Mouse (Mus musculus) lung, embryonic 16.5 days (tissue): ENCODE data around the gene Tgm2. TPM values are rescaled to one million over a fixed set of nuclear protein-coding genes. Genes with fewer than 3 reads are reported as not detected.
A peak's percentile ranks its signal among the peaks of the same experiment; 100 is the strongest.

Experiments used
- ATAC-seq: fragments of 200-750 bp; cut with Nextera tagmentation; 2 replicates; pipeline ENCODE4 v1.8.0; 2017; ENCODE audit warnings: low read depth, mild to moderate bottlenecking, moderate library complexity
- H3K27ac ChIP-seq: fragments of 300-500 bp; sonication (generic); 2 replicates; pipeline ENCODE4 v1.5.1; 2014; ENCODE audit warnings: mild to moderate bottlenecking, control low read depth, low read length
- H3K27me3 ChIP-seq: fragments of 300-500 bp; sonication (generic); 2 replicates; pipeline ENCODE4 v1.6.1; 2014; ENCODE audit warnings: low read depth, low read length, mixed read lengths; ENCODE audit not compliant: control insufficient read depth, insufficient read depth
- H3K36me3 ChIP-seq: fragments of 300-500 bp; sonication (generic); 2 replicates; pipeline ENCODE4 v1.6.1; 2014; ENCODE audit warnings: low read length; ENCODE audit not compliant: control insufficient read depth, insufficient read depth
- H3K4me1 ChIP-seq: fragments of 300-500 bp; sonication (generic); replicated peaks from 2 replicates; pipeline ENCODE4 v1.6.1; 2014; ENCODE audit warnings: low read length, mixed read lengths; ENCODE audit not compliant: control insufficient read depth, insufficient read depth
- H3K4me2 ChIP-seq: fragments of 300-500 bp; sonication (generic); 2 replicates; pipeline ENCODE4 v1.6.1; 2014; ENCODE audit warnings: low read depth, low read length, control low read depth
- H3K4me3 ChIP-seq: fragments of 300-500 bp; sonication (generic); 2 replicates; pipeline ENCODE4 v1.5.1; 2014; ENCODE audit warnings: mild to moderate bottlenecking, low read length, control low read depth
- H3K9ac ChIP-seq: fragments of 300-500 bp; sonication (generic); 2 replicates; pipeline ENCODE4 v1.6.1; 2014; ENCODE audit warnings: low read length, control low read depth
- H3K9me3 ChIP-seq: fragments of 300-500 bp; sonication (generic); 2 replicates; pipeline ENCODE4 v1.6.1; 2016; ENCODE audit warnings: low read length; ENCODE audit not compliant: control insufficient read depth
- WGBS: fragments of 180-500 bp; shearing (Covaris S2); extraction: QIAGEN DNeasy Blood & Tissue Kit; methylation state at CpG from one replicate; pipeline ENCODE4 v1.1.7; 2014; 5-methylcytosine and 5-hydroxymethylcytosine counted together
- polyA plus RNA-seq: library from polyadenylated mRNA; unstranded; fragments of >200 nt; fragmentation: Nextera tagmentation; extraction: Ambion mirVana; gene quantifications from 2 replicates; pipeline ENCODE4 v1.2.1, GENCODE M21; 2015

Gene Tgm2
- polyA plus RNA-seq, 1 experiment from 2014 or later: 75.8 TPM

DNA sequence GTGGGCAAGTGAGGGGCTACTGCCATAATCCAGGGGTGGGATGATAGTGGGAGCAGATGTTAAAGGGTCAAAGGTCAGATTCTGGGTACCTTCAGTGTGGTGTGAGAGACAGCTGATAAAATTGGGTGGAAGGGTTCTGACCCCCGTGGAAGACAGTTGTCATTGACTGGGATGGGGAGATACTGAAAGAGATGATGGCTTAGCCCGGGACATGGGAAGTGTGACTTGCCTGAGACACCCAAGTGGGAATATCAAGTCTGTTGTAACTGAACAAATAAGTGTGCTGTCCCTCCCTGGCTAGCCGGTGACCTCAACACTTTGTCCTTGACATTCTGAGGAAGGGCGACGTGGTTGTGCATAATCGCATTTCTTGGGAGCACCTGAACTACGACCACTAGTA is 23.5 kb upstream of the Tgm2 start:
- Histone ChIP-seq H3K36me3 (no peaks in the 10 kb centered on the region), H3K9ac (no peak overlapping the region), H3K27ac (no peak overlapping the region; the same call in 1 of the 2 replicates), H3K4me3 (no peak overlapping the region), H3K27me3 (no peaks in the 10 kb centered on the region), H3K4me1 (peaks cover 25% of the 10 kb centered on the region), H3K9me3 (no peaks in the 10 kb centered on the region; the same call in 1 of the 2 replicates), H3K4me2 (no peak overlapping the region)
- 0 out of 2 replicates have a peak, but pooled peaks have one; percentile 2 for ATAC-seq
- WGBS: 76% methylated on average over 7 of the region's 7 CpGs

DNA sequence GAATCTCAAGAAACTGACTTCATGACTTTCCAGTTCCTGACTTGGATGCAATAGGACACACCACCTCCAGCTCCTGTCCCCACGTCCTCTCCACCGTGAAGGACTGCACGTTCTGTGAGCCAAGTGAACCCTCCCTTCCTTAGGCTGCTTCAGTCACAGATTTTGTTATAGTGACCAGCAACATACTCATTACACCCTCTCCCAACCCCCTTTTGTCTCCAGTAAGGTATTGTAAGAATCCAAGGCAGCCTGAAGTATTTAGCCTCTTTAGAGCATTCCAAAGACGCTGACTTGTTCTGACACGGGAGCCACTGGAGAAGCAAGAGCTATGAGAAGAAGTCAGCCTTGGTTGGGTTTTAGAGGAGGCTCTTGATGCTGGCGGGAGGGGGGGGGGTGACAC is 23.1 kb upstream of the Tgm2 start:
- H3K9me3 ChIP-seq: no peaks in the 10 kb centered on the region; the same call in 1 of the 2 replicates
- peaks cover 22% of the 10 kb centered on the region for H3K4me1 ChIP-seq
- H3K27me3 ChIP-seq: no peaks in the 10 kb centered on the region
- peak; percentile 54 for ATAC-seq
- H3K4me2 ChIP-seq: no peak overlapping the region
- no peak overlapping the region for H3K9ac ChIP-seq
- H3K27ac ChIP-seq: peak overlapping the region; percentile 18
- no peaks in the 10 kb centered on the region for H3K36me3 ChIP-seq
- 52% methylated on average over 6 of the region's 6 CpGs for WGBS
- no peak overlapping the region for H3K4me3 ChIP-seq

DNA sequence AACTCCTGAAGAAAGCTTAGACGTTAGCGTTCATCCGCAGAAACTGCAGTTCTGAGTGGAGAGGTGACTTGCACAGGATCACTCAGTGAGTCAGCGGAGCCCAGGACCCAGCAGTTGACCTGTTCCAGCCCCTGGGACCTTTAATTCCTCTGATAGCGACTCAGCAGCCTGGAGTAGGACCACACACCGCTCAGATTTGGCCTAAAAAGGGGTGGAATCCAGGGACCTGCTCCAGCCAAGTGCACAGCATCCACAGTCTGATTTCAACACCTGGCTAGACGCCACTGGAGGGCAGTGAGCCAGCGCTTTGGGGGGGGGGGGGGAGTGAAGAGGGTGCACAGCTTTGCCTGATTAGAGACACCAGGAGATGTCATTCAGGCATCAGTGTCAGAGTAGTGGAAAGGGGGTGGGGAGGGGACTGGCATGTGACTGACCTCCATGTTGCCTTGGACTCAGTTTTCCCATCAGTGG is 22.5 kb upstream of the Tgm2 start:
- ATAC-seq: peak; percentile 79
- no peak overlapping the region for H3K4me2 ChIP-seq
- H3K36me3 ChIP-seq: no peaks in the 10 kb centered on the region
- H3K27ac ChIP-seq: peak overlapping the region; percentile 18
- H3K9ac ChIP-seq: no peak overlapping the region
- H3K4me3 ChIP-seq: no peak overlapping the region
- no peaks in the 10 kb centered on the region for H3K27me3 ChIP-seq
- H3K9me3 ChIP-seq: no peaks in the 10 kb centered on the region; the same call in 1 of the 2 replicates
- H3K4me1 ChIP-seq: peaks cover 21% of the 10 kb centered on the region
- WGBS: 28% methylated on average over 8 of the region's 8 CpGs

DNA sequence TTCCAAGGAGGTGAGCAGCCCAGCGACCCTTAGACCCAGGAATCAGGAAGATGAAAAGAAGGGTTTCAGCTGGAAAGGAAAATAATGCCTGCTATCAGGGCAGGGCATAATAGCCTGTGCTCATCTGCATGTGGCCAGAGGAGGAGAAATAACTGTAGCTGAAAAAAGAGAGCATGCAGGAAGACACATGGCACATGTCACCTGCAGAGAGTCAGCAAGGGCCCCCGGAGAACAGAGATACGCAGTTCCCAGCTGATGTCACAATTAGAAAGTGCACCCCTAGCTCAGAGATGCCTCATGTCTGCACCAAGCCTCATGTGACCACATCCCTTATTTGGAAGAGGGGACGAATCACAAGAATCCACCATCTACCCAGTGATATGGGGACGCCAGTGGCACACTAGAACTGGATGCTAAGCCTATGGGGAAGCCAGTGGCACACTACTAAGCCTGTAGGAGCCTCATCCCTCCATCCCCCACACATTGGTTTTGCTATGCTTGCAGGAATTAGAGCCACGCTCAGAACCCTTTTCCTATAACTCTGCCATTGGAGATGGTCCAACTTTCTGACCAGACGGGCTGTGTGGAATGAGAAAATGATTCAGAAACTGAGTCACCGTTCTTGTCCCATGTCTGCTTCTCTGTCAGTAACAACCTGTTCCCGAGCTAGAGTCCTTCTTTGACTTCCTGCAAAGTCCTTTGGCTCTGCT is 21.4 kb upstream of the Tgm2 start:
- ATAC-seq: no peak; the same call in 1 of the 2 replicates
- no peaks in the 10 kb centered on the region for H3K27me3 ChIP-seq
- 52% methylated on average over 9 of the region's 9 CpGs for WGBS
- no peaks in the 10 kb centered on the region for H3K36me3 ChIP-seq
- H3K4me3 ChIP-seq: no peak overlapping the region
- H3K4me2 ChIP-seq: no peak overlapping the region
- H3K4me1 ChIP-seq: peaks cover 21% of the 10 kb centered on the region
- no peak overlapping the region for H3K9ac ChIP-seq
- no peaks in the 10 kb centered on the region; the same call in 1 of the 2 replicates for H3K9me3 ChIP-seq
- H3K27ac ChIP-seq: no peak overlapping the region

DNA sequence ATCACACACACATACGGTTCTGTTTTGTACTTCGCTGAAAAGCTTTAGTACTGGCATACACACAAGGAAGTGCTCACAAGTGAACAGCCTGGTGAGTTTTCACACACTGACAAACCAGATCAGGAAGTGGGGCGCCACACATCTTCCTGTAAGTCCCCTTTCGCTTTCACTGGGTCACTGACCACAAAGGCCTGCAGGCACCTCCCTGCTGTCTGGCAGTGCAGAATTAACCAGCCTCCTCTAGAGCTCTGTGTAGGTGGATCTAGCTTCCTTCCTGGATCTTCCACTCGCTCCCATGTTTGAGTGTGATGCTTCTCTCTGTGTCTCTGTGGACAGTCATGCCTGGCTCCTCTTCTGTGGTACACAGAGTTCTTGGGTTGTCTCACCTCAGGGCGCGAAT is 20.4 kb upstream of the Tgm2 start:
- H3K4me2 ChIP-seq: no peak overlapping the region
- no peak overlapping the region for H3K9ac ChIP-seq
- H3K27me3 ChIP-seq: no peaks in the 10 kb centered on the region
- H3K9me3 ChIP-seq: no peaks in the 10 kb centered on the region
- H3K27ac ChIP-seq: peak overlapping the region; percentile 54
- WGBS: 71% methylated on average over 7 of the region's 7 CpGs
- peaks cover 22% of the 10 kb centered on the region for H3K4me1 ChIP-seq
- no peak overlapping the region for H3K4me3 ChIP-seq
- 0 out of 2 replicates have a peak, but pooled peaks have one; percentile 2 for ATAC-seq
- no peaks in the 10 kb centered on the region for H3K36me3 ChIP-seq

DNA sequence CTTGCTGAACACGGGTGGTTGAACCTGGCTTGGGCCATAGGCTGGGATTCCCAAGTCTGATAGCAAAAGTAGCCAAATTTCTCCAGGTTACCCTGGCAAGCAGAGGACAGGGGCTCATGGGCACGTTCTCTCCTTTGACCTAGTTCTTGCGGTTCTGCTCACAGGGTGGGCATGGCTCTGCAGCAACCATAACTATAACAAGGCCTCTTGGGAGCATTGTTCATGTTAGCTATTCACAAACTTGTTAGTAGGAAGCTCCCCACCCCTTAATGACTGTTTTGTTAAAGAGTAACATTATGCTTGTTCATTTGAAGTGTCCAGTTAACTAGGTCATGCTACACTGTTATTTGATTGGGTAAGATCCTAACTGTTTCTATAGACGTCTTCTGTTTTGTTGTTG is 19.5 kb upstream of the Tgm2 start:
- Histone ChIP-seq H3K4me3 (no peak overlapping the region), H3K4me2 (no peak overlapping the region), H3K27ac (no peak overlapping the region), H3K9me3 (no peaks in the 10 kb centered on the region), H3K27me3 (no peaks in the 10 kb centered on the region), H3K9ac (no peak overlapping the region), H3K36me3 (no peaks in the 10 kb centered on the region), H3K4me1 (peaks cover 23% of the 10 kb centered on the region)
- 82% methylated on average over 4 of the region's 4 CpGs for WGBS
- no peak for ATAC-seq

DNA sequence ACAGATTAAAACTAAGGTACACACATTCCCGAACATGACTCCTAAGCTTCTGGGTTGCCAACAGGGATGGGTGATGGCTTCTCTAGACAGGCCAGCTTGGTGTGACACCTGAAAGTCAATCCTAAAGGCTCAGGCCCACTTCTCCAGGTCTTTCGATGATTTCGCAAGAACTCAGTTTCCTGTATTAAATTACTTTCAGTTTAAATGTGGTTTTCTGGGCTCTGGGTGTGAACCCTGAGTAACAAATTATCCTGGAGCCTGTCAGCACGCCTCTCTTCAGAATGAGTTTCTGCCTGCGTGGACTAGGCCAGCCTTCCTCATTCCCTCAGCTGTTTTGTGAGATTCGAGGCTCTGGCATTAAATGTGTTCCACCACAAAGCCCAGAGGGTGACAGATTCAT is 16.8 kb upstream of the Tgm2 start:
- Histone ChIP-seq H3K36me3 (no peaks in the 10 kb centered on the region), H3K9me3 (no peaks in the 10 kb centered on the region), H3K4me1 (peaks cover 20% of the 10 kb centered on the region), H3K4me2 (no peak overlapping the region), H3K27me3 (no peaks in the 10 kb centered on the region), H3K27ac (no peak overlapping the region), H3K9ac (no peak overlapping the region), H3K4me3 (no peak overlapping the region)
- no peak for ATAC-seq
- WGBS: 62% methylated on average over 6 of the region's 6 CpGs

DNA sequence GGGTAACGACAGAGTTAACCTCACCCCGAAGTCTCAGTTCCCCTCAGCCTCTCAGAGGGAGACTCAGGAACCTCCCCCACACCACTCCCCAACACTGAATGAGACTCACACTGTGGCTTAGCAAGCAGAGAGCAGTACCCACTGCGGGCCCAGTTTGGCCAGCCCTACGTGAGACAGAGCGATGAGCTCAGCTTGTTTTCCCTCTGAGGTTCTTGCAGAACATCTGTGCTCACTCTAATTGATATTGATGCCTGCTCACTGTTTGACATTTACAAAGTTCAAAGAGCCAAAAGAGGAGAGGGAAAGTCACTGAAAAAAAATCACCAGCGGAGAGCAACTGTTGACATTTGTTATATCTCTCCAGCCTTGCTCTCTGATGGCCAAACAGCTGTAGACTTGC is 15.5 kb upstream of the Tgm2 start:
- no peaks in the 10 kb centered on the region for H3K9me3 ChIP-seq
- H3K9ac ChIP-seq: no peak overlapping the region
- peak overlapping the region; percentile 52; the same call in 1 of the 2 replicates for H3K27ac ChIP-seq
- no peaks in the 10 kb centered on the region for H3K27me3 ChIP-seq
- H3K36me3 ChIP-seq: no peaks in the 10 kb centered on the region
- peaks cover 13% of the 10 kb centered on the region for H3K4me1 ChIP-seq
- no peak overlapping the region for H3K4me3 ChIP-seq
- no peak overlapping the region for H3K4me2 ChIP-seq
- peak; percentile 59 for ATAC-seq
- WGBS: 67% methylated on average over 6 of the region's 6 CpGs

DNA sequence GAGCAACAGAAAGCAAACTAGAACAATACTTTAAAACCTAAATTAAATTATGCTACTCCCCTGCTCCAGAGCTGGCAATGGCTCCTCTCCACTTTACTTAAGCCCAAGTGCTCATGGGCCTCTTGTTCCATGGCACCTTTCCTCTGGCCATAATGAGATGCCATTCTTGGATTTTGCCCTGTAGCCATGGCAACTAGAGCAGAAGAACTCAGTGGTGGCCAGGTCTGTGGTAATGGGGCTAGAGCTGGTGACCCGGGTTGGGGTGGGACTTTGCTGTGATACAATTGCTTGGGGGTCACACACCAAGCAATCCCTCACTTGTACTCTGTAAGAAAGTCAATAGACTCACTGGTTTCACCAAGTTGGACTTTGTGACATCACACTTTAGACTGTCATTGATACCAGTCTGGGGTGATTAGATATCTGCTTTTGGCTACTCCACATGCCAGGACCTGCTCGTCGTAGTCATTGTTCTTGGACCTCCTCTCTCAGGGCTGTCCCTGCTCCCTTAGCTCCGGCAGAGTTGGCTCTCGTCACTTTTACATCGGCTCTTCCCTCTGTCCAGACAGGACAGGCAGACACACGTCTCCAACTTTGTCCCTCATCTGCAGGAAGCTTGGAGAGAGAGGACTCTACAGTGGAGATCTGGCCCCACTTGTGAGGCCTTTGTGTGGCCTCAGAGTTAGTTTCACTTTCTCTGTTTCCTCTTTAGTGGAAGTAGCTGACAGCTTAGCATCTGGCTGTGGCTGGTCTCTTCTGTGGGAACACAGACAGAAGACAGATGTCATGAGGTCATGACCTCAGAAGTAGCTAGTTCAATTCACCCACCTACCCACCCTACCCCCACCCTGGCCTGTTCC is 13.4 kb upstream of the Tgm2 start:
- H3K4me1 ChIP-seq: peaks cover 13% of the 10 kb centered on the region
- H3K4me2 ChIP-seq: peak overlapping the region; percentile 46
- no peaks in the 10 kb centered on the region for H3K27me3 ChIP-seq
- ATAC-seq: peak; percentile 56; the same call in 1 of the 2 replicates
- 28% methylated on average over 7 of the region's 7 CpGs for WGBS
- H3K36me3 ChIP-seq: no peaks in the 10 kb centered on the region
- peak overlapping the region; percentile 59 for H3K9ac ChIP-seq
- H3K4me3 ChIP-seq: 0 out of 2 replicates have a peak overlapping the region, but pooled peaks have one; percentile 10
- H3K9me3 ChIP-seq: no peaks in the 10 kb centered on the region
- H3K27ac ChIP-seq: peak overlapping the region; percentile 74
